Mouse (Mus musculus) hindbrain, embryonic 14.5 days (tissue): ENCODE data around the gene Med25. TPM values are rescaled to one million over a fixed set of nuclear protein-coding genes. Genes with fewer than 3 reads are reported as not detected.

Experiments
- ATAC-seq: fragments of 200-750 bp; cut with Nextera tagmentation; 2 replicates; pipeline ENCODE4 v1.8.0; 2017; ENCODE audit warnings: moderate number of reproducible peaks, mild to moderate bottlenecking, moderate TSS enrichment, moderate library complexity; ENCODE audit not compliant: low FRiP score
- DNase-seq: peaks from one replicate; pipeline ENCODE4 v3.0.0-alpha.2; 2015; ENCODE audit warnings: low spot score
- H3K27ac ChIP-seq: fragments of 300-500 bp; sonication (generic); 2 replicates; pipeline ENCODE4 v1.5.1; 2014; ENCODE audit warnings: mild to moderate bottlenecking, moderate library complexity
- H3K27me3 ChIP-seq: fragments of 300-500 bp; sonication (generic); 2 replicates; pipeline ENCODE4 v1.6.1; 2014; ENCODE audit warnings: mild to moderate bottlenecking, low read length, mixed read lengths; ENCODE audit not compliant: control insufficient read depth, insufficient read depth
- H3K36me3 ChIP-seq: fragments of 300-500 bp; sonication (generic); replicated peaks from 2 replicates; pipeline ENCODE4 v1.6.1; 2014; ENCODE audit not compliant: control insufficient read depth, insufficient read depth
- H3K4me1 ChIP-seq: fragments of 300-500 bp; sonication (generic); replicated peaks from 2 replicates; pipeline ENCODE4 v1.6.1; 2014; ENCODE audit warnings: antibody characterized with exemption, low read length, mixed read lengths; ENCODE audit not compliant: control insufficient read depth, insufficient read depth
- H3K4me2 ChIP-seq: fragments of 300-500 bp; sonication (generic); replicated peaks from 2 replicates; pipeline ENCODE4 v1.6.1; 2014; ENCODE audit warnings: mild to moderate bottlenecking, moderate library complexity
- H3K4me3 ChIP-seq: fragments of 300-500 bp; sonication (generic); replicated peaks from 2 replicates; pipeline ENCODE4 v1.5.1; 2014; ENCODE audit warnings: mild to moderate bottlenecking, low read length
- H3K9ac ChIP-seq: fragments of 300-500 bp; sonication (generic); 2 replicates; pipeline ENCODE4 v1.6.1; 2014
- H3K9me3 ChIP-seq: fragments of 300-500 bp; sonication (generic); 2 replicates; pipeline ENCODE4 v1.6.1; 2016; ENCODE audit warnings: low read length; ENCODE audit not compliant: control insufficient read depth
- WGBS: fragments of 180-500 bp; shearing (Covaris S2); extraction: QIAGEN DNeasy Blood & Tissue Kit; methylation state at CpG from one replicate; pipeline ENCODE4 v1.1.7; 2014; 5-methylcytosine and 5-hydroxymethylcytosine counted together
- polyA plus RNA-seq: library from polyadenylated mRNA; unstranded; fragments of >200 nt; fragmentation: Nextera tagmentation; extraction: Ambion mirVana; gene quantifications from 2 replicates; pipeline ENCODE4 v1.2.1, GENCODE M21; 2014

Gene Med25
- polyA plus RNA-seq, 1 experiment from 2014 or later = 90.6 TPM

GRCm38 (mm10) chr7:44916191-44916590 is 23.7 kb upstream of the Med25 start:
- 89% methylated on average over 6 of the region's 6 CpGs for WGBS

GRCm38 (mm10) chr7:44915314-44915713 is 22.8 kb upstream of the Med25 start:
- Histone ChIP-seq H3K4me1 (no peaks in the 10 kb centered on the region), H3K27me3 (no peaks in the 10 kb centered on the region), H3K36me3 (peaks cover 71% of the 10 kb centered on the region), H3K4me2 (no peak overlapping the region), H3K4me3 (no peak overlapping the region), H3K9me3 (no peaks in the 10 kb centered on the region), H3K9ac (no peak overlapping the region), H3K27ac (no peak overlapping the region)
- WGBS = 94% methylated on average over 9 of the region's 9 CpGs
- ATAC-seq (no peak), DNase-seq (no peak)

More at GRCm38 (mm10) chr7:44916191-44916590, 23.7 kb upstream of the Med25 start:
- no peak overlapping the region for H3K9ac ChIP-seq
- peaks cover 65% of the 10 kb centered on the region for H3K36me3 ChIP-seq
- H3K4me3 ChIP-seq = no peak overlapping the region
- DNase-seq = no peak
- no peak for ATAC-seq
- no peak overlapping the region for H3K27ac ChIP-seq
- no peaks in the 10 kb centered on the region for H3K27me3 ChIP-seq
- H3K9me3 ChIP-seq = no peaks in the 10 kb centered on the region
- H3K4me1 ChIP-seq = no peaks in the 10 kb centered on the region
- H3K4me2 ChIP-seq = no peak overlapping the region

- 92% methylated on average over 2 of the region's 2 CpGs for WGBS
- DNase-seq = no peak
- Histone ChIP-seq H3K27me3 (no peaks in the 10 kb centered on the region), H3K9ac (no peak overlapping the region), H3K27ac (no peak overlapping the region), H3K4me3 (no peak overlapping the region), H3K4me1 (no peaks in the 10 kb centered on the region), H3K36me3 (peaks cover 71% of the 10 kb centered on the region), H3K9me3 (no peaks in the 10 kb centered on the region), H3K4me2 (no peak overlapping the region)
- no peak for ATAC-seq
These were observed 21.9 kb upstream of the Med25 start for GRCm38 (mm10) chr7:44914396-44914795.

- no peak for ATAC-seq
- no peaks in the 10 kb centered on the region for H3K27me3 ChIP-seq
- no peak for DNase-seq
- H3K36me3 ChIP-seq = peaks cover 98% of the 10 kb centered on the region
- no peaks in the 10 kb centered on the region for H3K4me1 ChIP-seq
- 92% methylated on average over 15 of the region's 15 CpGs for WGBS
- no peak overlapping the region for H3K9ac ChIP-seq
- no peak overlapping the region for H3K27ac ChIP-seq
- no peak overlapping the region for H3K4me3 ChIP-seq
- H3K4me2 ChIP-seq = no peak overlapping the region
- no peaks in the 10 kb centered on the region for H3K9me3 ChIP-seq
These were observed 16.4 kb upstream of the Med25 start for GRCm38 (mm10) chr7:44908706-44909476.

GRCm38 (mm10) chr7:44905430-44905829 is 12.9 kb upstream of the Med25 start:
- no peak for ATAC-seq
- no peak overlapping the region for H3K4me3 ChIP-seq
- no peak for DNase-seq
- H3K27ac ChIP-seq = no peak overlapping the region
- H3K27me3 ChIP-seq = no peaks in the 10 kb centered on the region
- H3K9ac ChIP-seq = no peak overlapping the region
- H3K4me1 ChIP-seq = peaks cover 7% of the 10 kb centered on the region; the same call in 1 of the 2 replicates
- peaks cover 99% of the 10 kb centered on the region for H3K36me3 ChIP-seq
- H3K9me3 ChIP-seq = no peaks in the 10 kb centered on the region
- 91% methylated on average over 20 of the region's 20 CpGs for WGBS
- no peak overlapping the region for H3K4me2 ChIP-seq

- Histone ChIP-seq H3K27me3 (no peaks in the 10 kb centered on the region), H3K9ac (0 out of 2 replicates have a peak overlapping the region, but pooled peaks have one; percentile 16), H3K36me3 (peaks cover 73% of the 10 kb centered on the region), H3K4me3 (no peak overlapping the region; the same call in 1 of the 2 replicates), H3K9me3 (no peaks in the 10 kb centered on the region), H3K27ac (peak overlapping the region; percentile 26; the same call in 1 of the 2 replicates), H3K4me1 (peaks cover 18% of the 10 kb centered on the region), H3K4me2 (peak overlapping the region; percentile 39)
- 17% methylated on average over 21 of the region's 21 CpGs for WGBS
- peak; percentile 41 for DNase-seq
- no peak for ATAC-seq
These were observed 8.8 kb upstream of the Med25 start for GRCm38 (mm10) chr7:44901230-44901722.

- DNase-seq (no peak), ATAC-seq (no peak)
- no peak overlapping the region for H3K9ac ChIP-seq
- H3K27me3 ChIP-seq = no peaks in the 10 kb centered on the region
- H3K4me2 ChIP-seq = no peak overlapping the region
- no peak overlapping the region for H3K4me3 ChIP-seq
- WGBS = 84% methylated on average over 11 of the region's 11 CpGs
- H3K4me1 ChIP-seq = peaks cover 19% of the 10 kb centered on the region
- no peaks in the 10 kb centered on the region for H3K9me3 ChIP-seq
- H3K27ac ChIP-seq = no peak overlapping the region
- peaks cover 66% of the 10 kb centered on the region for H3K36me3 ChIP-seq
These were observed 8.1 kb upstream of the Med25 start for GRCm38 (mm10) chr7:44900632-44901031.

- no peak overlapping the region for H3K27ac ChIP-seq
- H3K9me3 ChIP-seq = no peaks in the 10 kb centered on the region
- H3K27me3 ChIP-seq = no peaks in the 10 kb centered on the region
- H3K9ac ChIP-seq = no peak overlapping the region
- no peak for DNase-seq
- 34% methylated on average over 18 of the region's 19 CpGs for WGBS
- H3K4me1 ChIP-seq = peaks cover 36% of the 10 kb centered on the region
- peaks cover 46% of the 10 kb centered on the region for H3K36me3 ChIP-seq
- H3K4me3 ChIP-seq = no peak overlapping the region
- H3K4me2 ChIP-seq = no peak overlapping the region
- no peak for ATAC-seq
These were observed 6.1 kb upstream of the Med25 start for GRCm38 (mm10) chr7:44898607-44899006.

- ATAC-seq = no peak
- peaks cover 44% of the 10 kb centered on the region for H3K4me1 ChIP-seq
- DNase-seq = no peak
- peak overlapping the region; percentile 61 for H3K4me2 ChIP-seq
- peaks cover 25% of the 10 kb centered on the region for H3K36me3 ChIP-seq
- H3K9ac ChIP-seq = peak overlapping the region; percentile 64
- peak overlapping the region; percentile 91 for H3K27ac ChIP-seq
- 31% methylated on average over 10 of the region's 10 CpGs for WGBS
- peak overlapping the region; percentile 51 for H3K4me3 ChIP-seq
- H3K9me3 ChIP-seq = no peaks in the 10 kb centered on the region
- no peaks in the 10 kb centered on the region for H3K27me3 ChIP-seq
These were observed 4.0 kb upstream of the Med25 start for GRCm38 (mm10) chr7:44896499-44896898.
